Mouse (Mus musculus): Measurements from ENCODE around the gene Fpgs. TPM values are rescaled to one million over a fixed set of nuclear protein-coding genes. Genes with fewer than 3 reads are reported as not detected.
A peak's percentile ranks its signal among the peaks of the same experiment; 100 is the strongest.

The Fpgs gene
- polyA plus RNA-seq, 1 experiment from 2014 or later = 21.9 TPM

GRCm38 (mm10) chr2:32676821-32677220, 27.1 kb downstream of the Fpgs start:
- no peaks in the 10 kb centered on the region for H3K27me3 ChIP-seq (ENCODE audit: control insufficient read depth, insufficient read depth, low read length)
- WGBS = 88% methylated on average over 3 of the region's 3 CpGs
- DNase-seq (ENCODE audit: low spot score) (no peak), ATAC-seq (replicated peaks; ENCODE audit: low FRiP score) (no peak)
- H3K9me3 ChIP-seq (ENCODE audit: control insufficient read depth, low read length) = no peaks in the 10 kb centered on the region
- H3K4me1 ChIP-seq (replicated peaks; ENCODE audit: control insufficient read depth, insufficient read depth, low read length) = no peaks in the 10 kb centered on the region
- no peak overlapping the region for H3K27ac ChIP-seq (ENCODE audit: low read depth, low read length)
- no peak overlapping the region for H3K4me3 ChIP-seq (ENCODE audit: low read depth, low read length)
- no peak overlapping the region for H3K9ac ChIP-seq (ENCODE audit: low read length)
- H3K36me3 ChIP-seq (ENCODE audit: control insufficient read depth, insufficient read depth, low read length) = no peaks in the 10 kb centered on the region; the same call in 1 of the 2 replicates
- no peak overlapping the region for H3K4me2 ChIP-seq (ENCODE audit: low read depth, low read length, severe bottlenecking)

- ATAC-seq (replicated peaks; ENCODE audit: low FRiP score) (no peak), DNase-seq (ENCODE audit: low spot score) (no peak)
- Histone ChIP-seq H3K27me3 (ENCODE audit: control insufficient read depth, insufficient read depth, low read length) (no peaks in the 10 kb centered on the region), H3K4me2 (ENCODE audit: low read depth, low read length, severe bottlenecking) (no peak overlapping the region), H3K36me3 (ENCODE audit: control insufficient read depth, insufficient read depth, low read length) (no peaks in the 10 kb centered on the region), H3K4me1 (replicated peaks; ENCODE audit: control insufficient read depth, insufficient read depth, low read length) (no peaks in the 10 kb centered on the region), H3K9ac (ENCODE audit: low read length) (no peak overlapping the region), H3K27ac (ENCODE audit: low read depth, low read length) (no peak overlapping the region), H3K9me3 (ENCODE audit: control insufficient read depth, low read length) (no peaks in the 10 kb centered on the region), H3K4me3 (ENCODE audit: low read depth, low read length) (no peak overlapping the region)
- WGBS = 88% methylated on average over 16 of the region's 16 CpGs
Observed at GRCm38 (mm10) chr2:32673176-32673917, 30.6 kb downstream of the Fpgs start.

GRCm38 (mm10) chr2:32671907-32672595, 31.9 kb downstream of the Fpgs start:
- Histone ChIP-seq H3K9me3 (ENCODE audit: control insufficient read depth, low read length) (no peaks in the 10 kb centered on the region), H3K27me3 (ENCODE audit: control insufficient read depth, insufficient read depth, low read length) (no peaks in the 10 kb centered on the region), H3K4me2 (ENCODE audit: low read depth, low read length, severe bottlenecking) (no peak overlapping the region), H3K9ac (ENCODE audit: low read length) (no peak overlapping the region), H3K27ac (ENCODE audit: low read depth, low read length) (no peak overlapping the region), H3K4me1 (replicated peaks; ENCODE audit: control insufficient read depth, insufficient read depth, low read length) (no peaks in the 10 kb centered on the region; the same call in 1 of the 2 replicates), H3K4me3 (ENCODE audit: low read depth, low read length) (no peak overlapping the region), H3K36me3 (ENCODE audit: control insufficient read depth, insufficient read depth, low read length) (no peaks in the 10 kb centered on the region)
- DNase-seq (ENCODE audit: low spot score) (no peak), ATAC-seq (replicated peaks; ENCODE audit: low FRiP score) (no peak)
- 67% methylated on average over 9 of the region's 9 CpGs for WGBS

GRCm38 (mm10) chr2:32671147-32671546, 32.8 kb downstream of the Fpgs start:
- H3K27ac ChIP-seq (ENCODE audit: low read depth, low read length) = no peak overlapping the region
- H3K27me3 ChIP-seq (ENCODE audit: control insufficient read depth, insufficient read depth, low read length) = no peaks in the 10 kb centered on the region
- H3K4me3 ChIP-seq (ENCODE audit: low read depth, low read length) = no peak overlapping the region
- H3K4me2 ChIP-seq (ENCODE audit: low read depth, low read length, severe bottlenecking) = no peak overlapping the region
- no peaks in the 10 kb centered on the region for H3K36me3 ChIP-seq (ENCODE audit: control insufficient read depth, insufficient read depth, low read length)
- WGBS = 84% methylated on average over 9 of the region's 9 CpGs
- DNase-seq (ENCODE audit: low spot score) (no peak), ATAC-seq (replicated peaks; ENCODE audit: low FRiP score) (no peak)
- H3K9ac ChIP-seq (ENCODE audit: low read length) = no peak overlapping the region
- H3K4me1 ChIP-seq (replicated peaks; ENCODE audit: control insufficient read depth, insufficient read depth, low read length) = no peaks in the 10 kb centered on the region; the same call in 1 of the 2 replicates
- H3K9me3 ChIP-seq (ENCODE audit: control insufficient read depth, low read length) = no peaks in the 10 kb centered on the region

- no peak for DNase-seq (ENCODE audit: low spot score)
Observed at GRCm38 (mm10) chr2:32669876-32670275, 34.1 kb downstream of the Fpgs start.

GRCm38 (mm10) chr2:32668176-32668575, 35.8 kb downstream of the Fpgs start:
- ATAC-seq (replicated peaks; ENCODE audit: low FRiP score) (no peak), DNase-seq (ENCODE audit: low spot score) (no peak)
- WGBS = 77% methylated on average over 7 of the region's 7 CpGs
- Histone ChIP-seq H3K9ac (ENCODE audit: low read length) (no peak overlapping the region), H3K27ac (ENCODE audit: low read depth, low read length) (0 out of 2 replicates have a peak overlapping the region, but pooled peaks have one; percentile 41), H3K36me3 (ENCODE audit: control insufficient read depth, insufficient read depth, low read length) (no peaks in the 10 kb centered on the region), H3K4me1 (replicated peaks; ENCODE audit: control insufficient read depth, insufficient read depth, low read length) (no peaks in the 10 kb centered on the region; the same call in 1 of the 2 replicates), H3K4me3 (ENCODE audit: low read depth, low read length) (no peak overlapping the region), H3K4me2 (ENCODE audit: low read depth, low read length, severe bottlenecking) (no peak overlapping the region), H3K9me3 (ENCODE audit: control insufficient read depth, low read length) (no peaks in the 10 kb centered on the region), H3K27me3 (ENCODE audit: control insufficient read depth, insufficient read depth, low read length) (no peaks in the 10 kb centered on the region)

More at GRCm38 (mm10) chr2:32669876-32670275, 34.1 kb downstream of the Fpgs start:
- Histone ChIP-seq H3K27ac (ENCODE audit: low read depth, low read length) (no peak overlapping the region), H3K9me3 (ENCODE audit: control insufficient read depth, low read length) (no peaks in the 10 kb centered on the region), H3K36me3 (ENCODE audit: control insufficient read depth, insufficient read depth, low read length) (no peaks in the 10 kb centered on the region), H3K4me2 (ENCODE audit: low read depth, low read length, severe bottlenecking) (no peak overlapping the region), H3K4me3 (ENCODE audit: low read depth, low read length) (no peak overlapping the region), H3K4me1 (replicated peaks; ENCODE audit: control insufficient read depth, insufficient read depth, low read length) (no peaks in the 10 kb centered on the region; the same call in 1 of the 2 replicates), H3K27me3 (ENCODE audit: control insufficient read depth, insufficient read depth, low read length) (no peaks in the 10 kb centered on the region), H3K9ac (ENCODE audit: low read length) (no peak overlapping the region)
- WGBS = 88% methylated on average over 3 of the region's 3 CpGs
- no peak for ATAC-seq (replicated peaks; ENCODE audit: low FRiP score)

GRCm38 (mm10) chr2:32667775-32668174, 36.2 kb downstream of the Fpgs start:
- H3K4me1 ChIP-seq (replicated peaks; ENCODE audit: control insufficient read depth, insufficient read depth, low read length) = no peaks in the 10 kb centered on the region; the same call in 1 of the 2 replicates
- no peak overlapping the region for H3K9ac ChIP-seq (ENCODE audit: low read length)
- H3K27ac ChIP-seq (ENCODE audit: low read depth, low read length) = 0 out of 2 replicates have a peak overlapping the region, but pooled peaks have one; percentile 41
- no peak overlapping the region for H3K4me2 ChIP-seq (ENCODE audit: low read depth, low read length, severe bottlenecking)
- no peaks in the 10 kb centered on the region for H3K27me3 ChIP-seq (ENCODE audit: control insufficient read depth, insufficient read depth, low read length)
- no peaks in the 10 kb centered on the region for H3K9me3 ChIP-seq (ENCODE audit: control insufficient read depth, low read length)
- H3K36me3 ChIP-seq (ENCODE audit: control insufficient read depth, insufficient read depth, low read length) = no peaks in the 10 kb centered on the region
- no peak overlapping the region for H3K4me3 ChIP-seq (ENCODE audit: low read depth, low read length)
- DNase-seq (ENCODE audit: low spot score) (no peak), ATAC-seq (replicated peaks; ENCODE audit: low FRiP score) (no peak)
- 35% methylated on average over 11 of the region's 11 CpGs for WGBS

- Histone ChIP-seq H3K4me3 (ENCODE audit: low read depth, low read length) (no peak overlapping the region), H3K9ac (ENCODE audit: low read length) (no peak overlapping the region), H3K36me3 (ENCODE audit: control insufficient read depth, insufficient read depth, low read length) (no peaks in the 10 kb centered on the region), H3K27ac (ENCODE audit: low read depth, low read length) (no peak overlapping the region), H3K4me2 (ENCODE audit: low read depth, low read length, severe bottlenecking) (no peak overlapping the region), H3K4me1 (replicated peaks; ENCODE audit: control insufficient read depth, insufficient read depth, low read length) (no peaks in the 10 kb centered on the region; the same call in 1 of the 2 replicates), H3K9me3 (ENCODE audit: control insufficient read depth, low read length) (no peaks in the 10 kb centered on the region), H3K27me3 (ENCODE audit: control insufficient read depth, insufficient read depth, low read length) (no peaks in the 10 kb centered on the region)
- DNase-seq (ENCODE audit: low spot score) (no peak), ATAC-seq (replicated peaks; ENCODE audit: low FRiP score) (no peak)
- WGBS = 92% methylated on average over 6 of the region's 6 CpGs
Observed at GRCm38 (mm10) chr2:32665853-32666252, 38.1 kb downstream of the Fpgs start.

Measured in forebrain, embryonic 11.5 days (tissue).